Mouse (Mus musculus) heart, postnatal 0 days (tissue): ENCODE measurements at regions not wholly inside any gene's neighbourhood (a gene's known extent, or its start where the extent isn't known, plus 50 kb on each side); places are given as distances from the start of the nearest gene placed in this dataset.

Source experiments
- CTCF ChIP-seq: IDR thresholded peaks from 2 replicates; pipeline ENCODE4 v1.5.1; 2016; ENCODE audit warnings: antibody characterized with exemption, control low read depth, low read depth
- EP300 ChIP-seq: IDR thresholded peaks from 2 replicates; pipeline ENCODE4 v1.6.1; 2016; ENCODE audit warnings: antibody characterized with exemption, low read depth

- TF ChIP-seq CTCF (no peak), EP300 (no peak)
These were observed 235.7 kb upstream of the Nr5a2 start for GRCm38 (mm10) chr1:137195962-137196361.
